Mouse (Mus musculus): ENCODE measurements around the gene Tmem132a.

Gene Tmem132a

DNA sequence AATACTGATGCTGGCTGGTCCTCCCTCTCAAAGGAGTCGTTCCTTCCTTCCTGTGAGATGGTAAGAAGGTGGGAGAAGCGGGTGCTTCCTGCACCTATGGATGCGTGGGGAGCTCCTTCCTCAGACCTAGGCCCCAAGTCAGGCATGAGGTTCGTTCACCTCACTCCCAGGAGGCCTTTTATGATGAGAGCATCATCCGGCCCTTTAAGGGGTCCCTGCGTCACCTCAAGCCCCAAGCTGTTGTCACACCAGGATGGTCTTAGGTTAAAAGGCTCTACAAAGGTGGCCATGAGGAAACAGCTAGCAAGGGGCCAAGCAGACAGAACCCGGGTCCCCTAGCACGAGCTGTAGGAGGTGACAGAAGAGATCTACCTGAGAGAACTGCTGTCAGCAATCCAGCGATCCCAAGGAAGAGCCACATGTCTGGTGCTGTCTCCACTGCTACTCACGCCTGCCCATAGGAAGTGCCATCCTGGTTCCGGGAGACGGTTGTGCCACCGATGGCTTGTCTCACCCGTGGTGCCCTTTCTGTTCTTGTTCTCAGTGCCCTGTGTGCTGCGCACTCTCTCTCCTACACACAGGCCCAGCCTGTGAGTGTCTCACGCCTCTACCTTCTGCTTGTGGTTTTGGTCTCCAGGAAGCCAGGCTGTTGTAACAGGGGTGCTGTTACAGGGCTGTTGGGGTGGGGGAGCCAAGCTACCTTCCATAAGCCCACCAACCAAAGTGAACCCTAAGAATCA lies 40.1 kb downstream of the Tmem132a start, which contains the start of gene Cd6:
Gene Cd6, minus strand, starts transcription at position 623 of the 740 bp plus-strand sequence.
- DNase-seq, result no peak

GRCm38 (mm10) chr19:10828321-10828720 lies 41.4 kb downstream of the Tmem132a start:
- DNase-seq, result no peak

DNA sequence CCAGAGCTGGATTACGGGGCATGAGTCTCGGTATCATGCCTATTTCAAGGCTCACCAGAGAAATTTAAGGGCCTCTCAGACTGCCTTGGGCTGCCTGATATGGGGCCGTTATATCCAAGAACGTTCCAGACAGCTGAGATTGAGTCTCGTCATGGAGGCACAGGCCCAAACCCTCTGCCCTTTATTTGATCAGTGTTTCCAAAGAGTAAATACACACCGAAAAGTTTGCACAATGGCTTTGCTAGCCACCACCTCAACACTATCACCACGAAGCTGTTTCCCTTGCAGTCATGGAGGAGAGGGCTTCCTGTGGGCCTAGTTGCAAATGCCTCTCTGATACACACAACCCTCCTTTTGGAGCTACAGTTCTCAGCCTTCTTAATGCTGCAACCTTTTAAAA lies 45.7 kb downstream of the Tmem132a start:
- no peak for DNase-seq

- DNase-seq, result no peak
These were observed 47.2 kb downstream of the Tmem132a start for GRCm38 (mm10) chr19:10822534-10822933.

DNA sequence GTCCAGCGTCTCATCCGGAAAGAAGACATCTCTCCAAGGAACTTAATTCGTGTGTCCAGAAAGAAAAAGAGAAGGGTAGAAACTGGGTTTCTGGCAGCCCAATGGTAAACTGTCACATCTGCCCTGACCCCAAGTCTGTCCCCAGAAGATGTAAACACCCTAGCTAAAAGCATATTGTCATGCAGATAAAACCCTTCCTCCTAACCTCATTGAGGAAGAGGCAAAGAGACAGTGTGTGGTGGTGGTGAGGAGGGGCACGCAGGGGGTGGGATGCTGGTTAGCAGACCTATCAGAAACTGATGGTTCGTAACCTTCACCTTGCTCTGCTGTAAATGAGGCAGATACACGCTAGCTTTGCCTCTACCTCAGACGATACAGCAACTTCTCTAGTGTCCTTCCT lies 48.4 kb downstream of the Tmem132a start:
- no peak for DNase-seq

- peak; percentile 29 to 69 for DNase-seq
These were observed 51.4 kb downstream of the Tmem132a start for GRCm38 (mm10) chr19:10818217-10818946.

GRCm38 (mm10) chr19:10816462-10816861 lies 53.3 kb downstream of the Tmem132a start:
- no peak for DNase-seq

DNA sequence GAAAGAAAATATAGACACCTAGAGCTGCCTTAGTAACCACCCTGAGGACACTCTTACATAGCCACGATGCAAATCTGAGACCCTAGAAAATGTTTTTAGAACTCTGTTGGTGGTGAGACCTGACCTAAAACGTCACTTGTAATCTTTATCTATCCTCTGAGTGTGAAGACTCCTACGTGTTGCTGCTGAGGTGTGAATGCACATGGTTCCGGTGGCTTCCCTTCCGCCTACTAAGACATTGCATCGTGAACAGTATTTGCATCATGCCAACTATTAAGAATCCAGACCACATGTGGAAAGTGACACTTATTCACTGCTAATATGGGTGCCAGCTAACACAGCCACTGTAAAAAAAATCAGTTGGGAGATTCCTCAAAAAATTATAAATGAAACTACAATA lies 53.9 kb downstream of the Tmem132a start:
- DNase-seq, result no peak

- DNase-seq, result no peak
These were observed 55.8 kb downstream of the Tmem132a start for GRCm38 (mm10) chr19:10813905-10814304.

GRCm38 (mm10) chr19:10813039-10813438 lies 56.7 kb downstream of the Tmem132a start:
- DNase-seq, result no peak

- no peak for DNase-seq
These were observed 58.3 kb downstream of the Tmem132a start for GRCm38 (mm10) chr19:10811471-10811870.

GRCm38 (mm10) chr19:10810176-10810492 lies 59.6 kb downstream of the Tmem132a start:
- DNase-seq, result no peak

GRCm38 (mm10) chr19:10809428-10810175 lies 60.1 kb downstream of the Tmem132a start:
- no peak for DNase-seq

DNA sequence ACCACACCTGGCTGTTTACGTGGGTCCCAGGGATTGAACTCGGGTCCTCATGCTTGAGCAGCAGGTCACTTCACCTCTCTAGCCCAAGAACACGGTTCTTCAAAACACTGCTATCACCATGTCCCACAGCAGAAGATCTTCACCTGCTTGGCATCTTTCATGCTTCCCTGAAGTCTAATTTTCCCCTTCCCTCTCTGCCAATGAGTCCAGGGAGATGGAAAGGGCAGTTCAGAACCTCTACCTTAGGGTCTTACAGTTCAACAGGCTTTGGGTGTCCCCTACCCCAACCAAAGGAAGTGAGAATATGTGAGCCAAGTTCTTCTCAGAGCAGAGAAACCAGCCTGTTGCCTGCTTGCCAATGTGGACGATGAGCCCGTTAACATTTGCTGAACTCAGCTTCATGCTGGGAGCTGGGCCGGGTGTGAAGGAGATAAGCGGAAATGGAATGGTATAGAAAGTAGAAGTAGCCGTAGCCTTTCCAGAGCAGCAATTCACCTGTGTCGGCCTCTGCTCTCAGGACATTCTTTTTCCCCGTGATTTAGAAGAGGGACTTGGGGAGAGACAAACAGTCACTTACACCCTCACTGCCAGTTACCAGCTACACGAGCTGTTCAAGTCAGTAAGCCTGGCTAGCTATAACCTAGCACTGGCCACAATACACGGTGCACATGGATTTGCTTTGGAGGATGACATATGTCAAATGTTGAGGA lies 61.1 kb downstream of the Tmem132a start:
- no peak for DNase-seq

Data from kidney, postnatal 25 days (tissue).